Mouse (Mus musculus) 416B (cell line): Measurements from ENCODE around the gene Lpp.

Experiments
- DNase-seq: peaks from one replicate; pipeline ENCODE4 v3.0.0; 2011; ENCODE audit warnings: low read depth

Gene Lpp

GRCm38 (mm10) chr16:24435115-24435553, 41.8 kb downstream of the Lpp start:
- DNase-seq: peak; percentile 50

- DNase-seq: no peak
Measured at GRCm38 (mm10) chr16:24438438-24438837, 45.1 kb downstream of the Lpp start.

DNA sequence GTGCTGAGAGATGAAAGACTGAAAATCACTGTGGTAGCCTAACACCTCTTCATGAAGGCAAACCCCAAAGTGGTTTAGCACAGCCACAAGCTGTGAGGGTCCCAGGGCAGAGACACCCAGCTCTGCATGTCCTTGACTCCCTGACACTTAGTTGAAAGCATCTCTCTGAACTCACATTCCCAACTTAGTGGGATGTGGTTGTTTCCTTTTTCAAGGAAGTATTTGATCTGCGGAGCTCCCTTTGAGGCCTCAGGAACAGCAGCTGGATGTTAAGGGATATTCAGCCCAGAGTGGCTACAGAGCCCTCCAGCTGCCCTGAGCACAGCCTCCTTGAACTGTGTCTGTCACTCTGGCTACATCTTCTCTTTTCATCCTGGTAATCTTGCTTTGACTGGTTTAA, 48.0 kb downstream of the Lpp start:
- no peak for DNase-seq

DNA sequence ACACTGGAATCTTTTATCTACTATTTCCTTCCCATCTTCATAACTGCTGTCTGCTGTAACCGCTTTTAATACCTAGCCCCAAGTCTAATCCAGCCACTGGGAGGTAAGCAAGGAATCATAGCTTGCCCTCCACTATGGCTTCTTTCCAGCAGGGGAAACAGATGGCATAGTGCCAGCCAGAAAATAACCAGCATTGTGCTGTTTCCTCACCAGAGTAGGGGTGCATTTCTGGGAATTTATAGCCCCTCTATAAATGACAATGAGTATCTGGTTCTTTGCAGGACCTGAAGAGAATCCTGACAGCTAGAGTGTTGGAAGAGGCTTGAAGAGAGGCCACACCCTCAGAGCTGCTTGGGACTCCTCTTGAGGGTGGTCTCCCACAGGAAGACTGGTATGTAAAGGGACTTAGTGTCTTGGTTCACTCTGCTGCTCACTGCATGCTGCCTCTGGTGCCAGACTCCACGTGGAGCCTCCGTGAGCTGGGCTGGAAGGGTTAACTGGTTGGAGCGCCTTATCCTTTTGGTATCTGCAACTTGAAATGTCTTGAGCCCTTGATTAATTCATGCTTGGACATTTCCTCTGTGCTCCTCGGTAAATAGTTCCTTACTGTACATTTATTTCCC, 49.3 kb downstream of the Lpp start:
- no peak for DNase-seq

GRCm38 (mm10) chr16:24443123-24443515, 49.8 kb downstream of the Lpp start:
- no peak for DNase-seq

DNA sequence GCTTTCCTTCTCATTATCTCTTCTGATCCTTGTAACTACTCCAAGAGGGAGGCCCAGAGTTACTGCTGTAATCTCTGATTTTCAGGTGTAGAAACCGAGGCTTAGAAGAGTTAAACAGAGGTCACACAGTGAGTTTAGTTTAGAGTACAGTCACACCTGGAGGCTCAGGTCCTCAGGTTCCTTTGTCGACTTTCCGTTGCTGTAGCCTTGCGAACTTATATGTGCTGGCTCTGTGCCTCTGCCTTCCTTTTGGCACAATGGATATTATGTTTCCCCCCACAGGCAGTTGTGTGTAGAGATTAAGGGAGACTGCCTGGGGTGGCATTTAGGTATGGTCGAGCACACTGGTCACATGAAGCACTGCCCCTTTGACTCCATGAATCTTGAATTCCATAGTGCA, 50.2 kb downstream of the Lpp start:
- no peak for DNase-seq

GRCm38 (mm10) chr16:24444818-24445217, 51.5 kb downstream of the Lpp start:
- DNase-seq: no peak

DNA sequence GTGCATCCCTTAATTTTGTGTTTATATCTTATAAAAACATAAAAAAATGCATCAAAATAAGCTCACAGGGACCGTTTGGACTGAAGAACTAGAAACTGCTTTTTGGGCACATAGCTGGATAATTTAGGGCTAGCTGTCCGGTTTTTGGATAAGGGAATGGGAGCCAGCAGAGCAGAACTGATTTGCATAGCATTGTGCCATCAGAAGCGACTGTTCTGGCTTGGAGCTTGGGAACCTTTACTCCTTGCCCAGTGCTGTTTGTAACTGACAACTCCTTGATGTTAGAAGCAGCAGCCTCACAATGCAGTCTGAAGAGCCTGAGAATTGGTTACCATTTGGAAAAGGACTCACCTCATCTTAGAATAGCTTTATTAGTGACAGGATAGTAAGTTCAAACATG, 52.2 kb downstream of the Lpp start:
- DNase-seq: no peak

DNA sequence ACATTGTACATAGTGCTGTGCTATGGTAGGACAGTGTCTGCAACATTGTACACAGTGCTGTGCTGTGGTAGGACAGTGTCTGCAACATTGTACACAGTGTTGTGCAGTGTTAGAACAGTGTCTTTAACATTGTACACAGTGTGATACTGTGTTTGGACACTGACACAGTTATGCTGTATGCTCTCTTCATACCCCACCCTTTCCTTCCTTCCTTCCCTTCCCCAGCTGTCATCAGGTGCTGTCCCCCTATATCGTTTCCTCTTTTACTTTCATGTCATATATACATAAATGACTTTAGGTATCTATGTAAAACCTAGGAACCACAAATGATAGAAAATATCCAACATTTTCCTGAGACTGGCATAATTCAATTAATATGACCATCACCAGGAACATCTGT, 53.1 kb downstream of the Lpp start:
- no peak for DNase-seq

DNA sequence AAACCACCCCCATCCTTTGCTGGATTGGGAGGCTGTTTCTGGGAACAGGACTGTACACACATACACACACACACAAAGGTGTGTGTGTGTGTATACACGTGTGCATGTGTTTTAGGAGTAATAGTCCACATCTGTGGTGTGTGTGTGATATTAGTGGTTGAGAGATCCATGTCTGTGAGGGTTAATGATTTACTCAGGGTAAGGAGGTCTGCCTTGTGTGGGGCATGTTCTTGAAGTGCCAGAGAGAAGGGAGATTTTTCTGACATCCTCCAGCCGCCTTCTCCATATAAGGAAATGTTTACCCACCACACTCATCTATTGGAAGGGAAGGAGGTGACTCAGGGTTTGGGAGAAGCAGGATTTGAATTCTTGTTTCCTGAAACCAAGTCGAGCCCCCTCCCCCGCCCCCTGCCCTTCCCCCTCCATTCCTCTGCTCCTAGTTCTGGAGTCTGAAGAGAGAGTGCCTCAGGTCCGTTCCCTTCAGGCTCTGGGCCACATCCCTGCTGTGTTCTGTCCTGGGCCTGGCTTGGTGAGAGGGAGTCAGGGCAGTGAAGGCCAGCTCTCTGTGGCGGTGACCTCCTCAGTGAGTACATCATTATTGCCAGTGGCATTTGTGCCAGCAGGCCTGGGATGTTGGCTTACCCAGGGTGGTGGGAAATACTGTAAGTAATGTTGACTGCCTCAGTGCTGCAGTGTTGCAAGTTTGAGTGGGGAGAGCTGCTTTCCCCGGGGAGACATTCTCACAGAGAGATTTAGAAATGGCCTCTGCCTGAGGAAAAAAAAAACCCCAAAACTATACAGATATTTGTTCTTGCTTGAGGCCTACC, 54.6 kb downstream of the Lpp start:
- DNase-seq: peak; percentile 47

DNA sequence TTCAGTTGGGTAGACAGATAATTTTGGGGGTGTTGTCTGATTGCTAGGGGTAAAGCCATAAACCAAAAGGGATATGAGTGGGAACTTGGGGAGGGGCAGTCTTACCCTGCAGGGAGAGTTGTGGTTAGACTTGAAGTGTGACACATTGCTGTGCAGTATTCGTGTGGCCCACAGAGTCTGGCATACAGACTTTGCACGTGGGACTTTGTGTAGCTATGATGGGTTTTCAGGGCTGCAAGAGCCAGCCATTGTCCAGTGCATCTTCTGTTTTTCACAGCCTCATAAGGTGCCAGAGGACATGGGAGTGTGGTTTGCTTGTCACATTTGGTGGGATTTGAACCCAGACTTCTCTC, 55.2 kb downstream of the Lpp start:
- DNase-seq: peak; percentile 72

DNA sequence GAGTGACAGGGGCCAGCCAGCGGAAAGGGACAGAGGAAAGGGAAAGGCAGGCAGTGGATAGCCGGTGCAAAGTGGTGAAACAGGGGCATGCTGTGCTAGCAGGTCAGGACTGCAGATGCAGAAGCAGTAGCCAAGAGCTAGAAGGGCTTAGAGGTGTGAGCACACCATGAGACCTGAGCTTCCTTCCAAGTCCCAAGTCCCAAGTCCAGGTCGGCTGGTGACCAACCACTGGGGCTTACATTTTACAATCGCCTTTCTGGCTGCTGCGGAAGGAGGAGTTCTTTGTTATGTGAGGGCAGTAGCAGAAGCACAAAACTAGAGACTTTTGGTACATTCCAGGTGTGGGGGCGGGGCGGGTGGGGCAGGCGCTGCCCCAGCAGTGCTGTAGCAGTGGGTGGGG, 56.5 kb downstream of the Lpp start:
- no peak for DNase-seq

DNA sequence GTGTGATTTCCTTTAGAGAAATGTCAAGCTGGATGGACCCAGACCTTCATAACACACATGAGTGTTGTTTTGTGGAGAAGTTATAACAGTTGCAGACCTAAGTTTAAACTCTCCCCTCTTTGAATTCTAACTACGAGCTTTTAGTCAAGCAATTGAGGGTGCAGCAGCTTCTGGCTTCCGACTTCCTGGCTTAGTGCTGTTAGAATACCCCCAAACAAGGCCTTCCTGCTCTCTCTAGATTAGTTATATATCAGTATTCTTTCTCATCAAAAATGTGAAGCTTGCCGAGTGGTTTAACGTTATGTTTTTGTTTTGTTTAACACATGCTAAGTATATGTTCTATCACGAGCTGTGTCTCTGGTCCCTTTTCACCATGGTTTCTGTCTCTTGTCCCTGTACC, 56.9 kb downstream of the Lpp start:
- DNase-seq: no peak

DNA sequence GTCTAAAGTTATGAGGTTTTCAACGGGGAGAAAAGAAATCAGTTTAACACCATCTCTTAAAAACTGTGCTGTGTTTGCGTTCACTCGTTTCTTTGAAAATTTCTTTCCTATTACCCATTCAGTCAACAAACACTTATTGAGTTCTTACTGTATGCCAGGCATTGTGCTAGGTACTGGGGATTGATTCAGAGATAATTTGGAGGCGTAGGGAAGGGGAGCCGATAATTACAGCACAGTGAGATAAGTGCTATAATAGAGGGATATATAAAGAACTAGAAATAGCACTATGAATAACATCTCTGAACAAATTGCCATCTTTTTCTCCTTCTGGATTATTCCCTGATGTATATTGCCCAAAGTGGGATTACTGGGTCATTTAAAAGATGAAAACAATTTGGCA, 57.8 kb downstream of the Lpp start:
- DNase-seq: no peak

DNA sequence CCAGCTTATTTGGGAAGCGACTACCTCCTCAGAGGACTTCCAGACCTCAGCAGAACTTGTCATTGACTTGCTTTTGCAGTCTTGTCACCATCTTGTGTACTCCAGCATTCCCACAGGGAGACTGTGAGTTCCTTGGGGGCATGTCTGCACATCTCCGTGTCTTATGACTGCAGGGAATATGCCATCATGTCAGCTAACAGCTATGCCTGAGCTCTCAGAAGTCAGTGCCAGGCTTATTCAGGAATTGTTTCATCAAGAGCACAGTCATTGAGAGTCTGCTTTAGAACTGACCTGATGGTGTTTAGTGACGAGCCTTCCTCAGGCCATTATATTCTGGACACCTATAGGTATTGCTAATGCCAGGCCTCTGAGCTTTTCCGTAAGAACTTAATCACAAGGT, 60.2 kb downstream of the Lpp start:
- no peak for DNase-seq

GRCm38 (mm10) chr16:24454493-24454892, 61.2 kb downstream of the Lpp start:
- DNase-seq: no peak

- no peak for DNase-seq
Measured at GRCm38 (mm10) chr16:24455361-24455855, 62.1 kb downstream of the Lpp start.

DNA sequence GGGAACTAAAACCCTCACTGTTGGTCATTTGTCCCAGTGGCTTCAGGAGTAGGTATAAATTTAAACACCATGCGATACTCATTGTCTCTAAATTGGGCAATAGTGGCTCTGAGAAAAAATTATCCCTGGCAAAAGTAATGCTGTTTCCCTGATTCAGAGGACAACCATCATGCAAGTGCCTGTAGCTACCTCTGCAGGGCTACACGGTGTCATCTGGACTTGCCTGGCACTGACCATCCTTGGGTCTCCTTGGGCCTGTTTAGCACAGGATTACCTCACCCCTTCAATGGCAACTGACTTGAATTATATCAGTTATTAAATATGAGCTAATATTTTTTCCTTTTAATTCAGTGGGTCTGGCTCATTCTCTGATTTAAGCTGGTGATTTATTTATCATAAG, 70.5 kb downstream of the Lpp start:
- DNase-seq: no peak

DNA sequence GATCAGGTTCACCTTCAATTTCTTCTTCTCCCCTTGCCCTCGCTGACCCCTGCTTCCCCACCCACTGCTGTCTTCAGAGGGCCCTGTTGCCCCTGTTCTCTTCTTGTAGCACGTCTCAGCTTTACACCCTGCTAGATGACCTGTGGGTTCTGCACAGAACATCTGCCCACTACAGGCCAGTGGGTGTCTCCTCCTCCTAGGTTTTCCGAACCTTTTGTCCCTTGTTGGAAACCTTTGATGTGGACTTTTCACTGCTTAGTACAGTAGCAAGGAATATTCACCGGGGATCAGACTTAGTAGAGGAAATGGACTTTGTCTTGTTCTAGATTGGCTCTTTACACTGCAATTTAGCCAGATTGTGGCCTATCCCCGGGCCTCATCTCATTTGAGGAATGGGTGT, 71.1 kb downstream of the Lpp start:
- no peak for DNase-seq

GRCm38 (mm10) chr16:24465633-24466032, 72.3 kb downstream of the Lpp start:
- no peak for DNase-seq

GRCm38 (mm10) chr16:24467544-24468290, 74.4 kb downstream of the Lpp start:
- DNase-seq: no peak

DNA sequence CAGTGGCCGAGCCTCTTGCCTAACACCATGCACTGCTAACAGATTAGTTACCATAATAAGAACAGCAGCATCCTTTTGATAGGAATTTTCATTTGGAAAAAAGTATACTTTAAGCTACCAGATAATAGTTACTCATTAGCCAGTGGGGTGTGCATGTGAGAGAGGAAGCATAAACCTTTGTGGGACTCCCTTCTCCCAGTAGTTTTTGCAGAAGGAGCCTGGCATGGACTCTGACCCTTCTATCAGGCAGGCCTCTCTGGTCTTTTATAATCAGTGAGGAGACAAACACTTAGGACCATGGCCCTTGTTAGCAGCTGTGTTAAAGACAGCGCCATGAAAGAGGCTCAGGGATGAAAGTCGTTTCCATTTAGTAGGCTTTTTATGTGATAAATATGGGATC, 76.0 kb downstream of the Lpp start:
- no peak for DNase-seq

DNA sequence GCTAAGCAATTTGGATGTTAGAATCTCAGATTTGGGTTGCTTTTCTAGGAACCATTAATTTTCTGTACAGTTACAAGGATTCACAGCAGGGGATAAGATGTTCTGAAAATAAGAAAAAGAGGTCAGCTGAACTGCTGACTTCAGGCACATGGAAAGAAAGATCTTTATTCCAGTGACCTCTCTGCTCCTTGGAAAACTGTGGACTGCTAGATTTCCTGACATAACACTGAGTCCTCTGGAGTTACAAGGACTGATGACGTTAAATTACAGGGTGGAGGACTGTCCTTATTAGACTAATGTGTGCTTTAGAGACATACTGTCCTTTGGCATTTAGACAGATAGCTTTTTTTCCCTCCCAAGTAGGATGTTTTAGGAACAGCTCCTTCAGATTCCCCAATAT, 77.3 kb downstream of the Lpp start:
- no peak for DNase-seq
